Mouse (Mus musculus) liver, embryonic 14.5 days (tissue): ENCODE measurements around the gene Fgfrl1.

Experiments
- CTCF ChIP-seq: IDR thresholded peaks from 2 replicates; pipeline ENCODE4 v1.5.1; 2016; ENCODE audit warnings: antibody characterized with exemption, low read depth, control low read depth
- EP300 ChIP-seq: IDR thresholded peaks from 2 replicates; pipeline ENCODE4 v1.6.1; 2016; ENCODE audit warnings: antibody characterized with exemption, low read depth

DNA sequence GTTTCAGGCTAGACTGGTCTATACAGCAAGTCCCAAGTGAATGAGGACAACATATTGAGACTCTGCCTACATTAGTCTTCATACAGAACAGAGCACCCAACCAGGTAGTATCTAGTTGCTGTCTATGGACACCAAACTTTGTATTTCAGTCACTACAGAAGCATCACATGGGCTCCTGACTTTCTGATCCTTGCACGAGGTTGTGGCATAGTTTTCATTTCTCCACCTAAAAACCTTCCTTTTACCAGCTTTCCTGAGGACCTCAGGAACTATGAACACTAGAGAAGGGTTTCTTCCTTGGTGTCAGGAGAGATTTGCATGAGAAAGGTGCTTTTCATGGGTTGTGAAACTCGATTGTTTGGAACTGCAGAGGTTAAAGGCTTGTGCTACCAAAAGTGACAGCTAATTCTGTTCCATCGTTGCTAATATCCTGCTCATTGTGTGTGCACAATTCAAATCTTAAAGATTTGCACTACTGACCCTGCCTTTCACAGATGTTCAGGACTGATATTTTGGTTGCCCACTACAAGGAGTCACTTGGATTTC lies 23.7 kb upstream of the Fgfrl1 start:
- no peak for TF ChIP-seq CTCF
- TF ChIP-seq EP300: no peak
